Mouse (Mus musculus): ENCODE measurements around the gene Zgrf1.

DNA sequence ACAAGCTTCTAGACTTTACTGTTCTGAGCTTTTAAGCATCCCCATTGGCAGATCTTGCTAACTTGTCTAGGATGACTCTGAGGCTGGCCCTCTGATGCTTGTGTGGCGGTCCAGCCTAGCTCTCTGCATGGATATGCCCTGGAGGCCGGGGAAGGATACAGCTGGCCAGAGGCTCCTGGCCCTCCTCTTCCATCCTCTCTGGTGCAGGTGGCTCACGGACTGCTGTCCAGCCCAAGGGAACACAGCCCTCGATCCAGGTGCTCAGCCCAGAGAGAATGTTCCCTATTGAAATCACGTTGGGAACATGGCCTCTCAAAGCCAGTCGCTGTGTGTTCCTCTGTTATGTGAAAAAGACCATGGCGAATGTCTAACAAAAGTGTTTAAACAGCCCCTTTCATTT is 107.4 kb downstream of the Zgrf1 start:
- no peak for TF ChIP-seq CTCF (IDR thresholded peaks at IDR 0.05; ENCODE audit: low read depth, low read length)
- no peak for TF ChIP-seq EP300 (IDR thresholded peaks at IDR 0.05; ENCODE audit: insufficient read depth, low read depth, low read length)
- no peak for TF ChIP-seq POLR2A (IDR thresholded peaks at IDR 0.05; ENCODE audit: insufficient read depth, low read length)

Data from ES-Bruce4 (cell line).